Mouse (Mus musculus): ENCODE measurements around the gene Cyp2d10. TPM values are rescaled to one million over a fixed set of nuclear protein-coding genes. Genes with fewer than 3 reads are reported as not detected.

The Cyp2d10 gene
- polyA plus RNA-seq (2017; shearing (Covaris generic)), result not detected

GRCm38 (mm10) chr15:82406981-82407380 is at the start of gene Cyp2d10:
TSS of gene Cyp2d10 (minus strand) at chr15:82407195.

GRCm38 (mm10) chr15:82433137-82433536 is 26.1 kb upstream of the Cyp2d10 start, which contains the start of gene Cyp2d9:
TSS of gene Cyp2d9 (plus strand) at chr15:82433437.

GRCm38 (mm10) chr15:82393922-82394321 is 13.1 kb downstream of the Cyp2d10 start, which contains the start of gene Cyp2d11:
TSS of gene Cyp2d11 (minus strand) at chr15:82394022.

GRCm38 (mm10) chr15:82379871-82380713 is 26.9 kb downstream of the Cyp2d10 start, which contains the start of gene Cyp2d22:
TSS of gene Cyp2d22 (minus strand) at chr15:82380260.

GRCm38 (mm10) chr15:82354126-82354945 is 52.7 kb downstream of the Cyp2d10 start, which contains the start of gene Ndufa6:
TSS of gene Ndufa6 (minus strand) at chr15:82354322.

Other genes starting within 250 kb of the Cyp2d10 start
- not detected for gene Shisa8, start 194.4 kb downstream of the Cyp2d10 start, polyA plus RNA-seq (2017; shearing (Covaris generic))
- gene Tnfrsf13c, start 182.8 kb downstream of the Cyp2d10 start, polyA plus RNA-seq (2017; shearing (Covaris generic)), result 3.2 TPM
- 7.6 TPM for gene Cenpm, start 162.4 kb downstream of the Cyp2d10 start, polyA plus RNA-seq (2017; shearing (Covaris generic))
- not detected for gene 1500009C09Rik, start 154.8 kb downstream of the Cyp2d10 start, polyA plus RNA-seq (2017; shearing (Covaris generic))
- not detected for gene Sept3, start 132.3 kb downstream of the Cyp2d10 start, polyA plus RNA-seq (2017; shearing (Covaris generic))
- gene Wbp2nl, start 108.2 kb downstream of the Cyp2d10 start, polyA plus RNA-seq (2017; shearing (Covaris generic)), result not detected
- 82.3 TPM for gene Naga, start 68.3 kb downstream of the Cyp2d10 start, polyA plus RNA-seq (2017; shearing (Covaris generic))
- 4.5 TPM for gene Pheta2, start 68.3 kb downstream of the Cyp2d10 start, polyA plus RNA-seq (2017; shearing (Covaris generic))
- 197 TPM for gene Smdt1, start 68.2 kb downstream of the Cyp2d10 start, polyA plus RNA-seq (2017; shearing (Covaris generic))
- gene Ndufa6, start 52.9 kb downstream of the Cyp2d10 start, polyA plus RNA-seq (2017; shearing (Covaris generic)), result 327 TPM
- 9.4 TPM for gene Cyp2d22, start 26.9 kb downstream of the Cyp2d10 start, polyA plus RNA-seq (2017; shearing (Covaris generic))
- not detected for gene Cyp2d11, start 13.2 kb downstream of the Cyp2d10 start, polyA plus RNA-seq (2017; shearing (Covaris generic))
- gene Cyp2d9, start 26.2 kb upstream of the Cyp2d10 start, polyA plus RNA-seq (2017; shearing (Covaris generic)), result not detected
- gene Cyp2d12, start 147.9 kb upstream of the Cyp2d10 start, polyA plus RNA-seq (2017; shearing (Covaris generic)), result not detected
- gene Cyp2d34, start 213.8 kb upstream of the Cyp2d10 start, polyA plus RNA-seq (2017; shearing (Covaris generic)), result not detected

Measured in inflammation-experienced regulatory T-cells, adult 16 weeks (primary cell).